Mouse (Mus musculus) monocyte, adult 59 days (primary cell): Measurements from ENCODE around the gene C5ar2. TPM values are rescaled to one million over a fixed set of nuclear protein-coding genes. Genes with fewer than 3 reads are reported as not detected.

Experiments used
- total RNA-seq, 2 experiments: library from RNA; stranded (reverse); gene quantifications; one replicate each; pipeline ENCODE4 v1.2.4; 2023

C5ar2 gene
- 1 to 10 TPM; 5.2 to 6.0 TPM for total RNA-seq

GRCm38 (mm10) chr7:16244067-16244466 is at the start of gene C5ar2:
C5ar2 (minus strand) TSS chr7:16244154.

GRCm38 (mm10) chr7:16286026-16286961 is 42.3 kb upstream of the C5ar2 start, which contains the start of gene Ccdc9:
Ccdc9 (minus strand) TSS chr7:16286795.

GRCm38 (mm10) chr7:16273081-16273765 is 29.3 kb upstream of the C5ar2 start, which contains the start of gene Inafm1:
Inafm1 (minus strand) TSS chr7:16273617.

GRCm38 (mm10) chr7:16259110-16259590 is 15.2 kb upstream of the C5ar2 start, which contains the start of gene C5ar1:
C5ar1 (minus strand) TSS chr7:16259540.

GRCm38 (mm10) chr7:16221582-16222272 is 22.2 kb downstream of the C5ar2 start, which contains the start of gene Dhx34:
Dhx34 (minus strand) TSS chr7:16222037.

Other genes starting within 250 kb of the C5ar2 start
- 10 to 100 TPM; 41.9 to 54.2 TPM for gene Bicra, start 196.2 kb downstream of the C5ar2 start, total RNA-seq
- under 1 TPM; 0.50 to 0.70 TPM for gene Zfp541, start 182.3 kb downstream of the C5ar2 start, total RNA-seq
- gene Napa, start 145.7 kb downstream of the C5ar2 start, total RNA-seq: 100 to 1,000 TPM; 224 to 251 TPM
- 10 to 100 TPM; 23.0 to 27.9 TPM for gene Kptn, start 124.3 kb downstream of the C5ar2 start, total RNA-seq
- under 1 TPM in 1 of 2 experiments, not detected in 1; 0.24 TPM for gene Slc8a2, start 114.3 kb downstream of the C5ar2 start, total RNA-seq
- gene Meis3, start 69.1 kb downstream of the C5ar2 start, total RNA-seq: 1 to 10 TPM; 5.1 to 6.4 TPM
- 10 to 100 TPM; 31.1 to 32.0 TPM for gene Dhx34, start 22.1 kb downstream of the C5ar2 start, total RNA-seq
- gene C5ar1, start 15.4 kb upstream of the C5ar2 start, total RNA-seq: 10 to 100 TPM; 80.1 to 84.6 TPM
- gene Inafm1, start 29.5 kb upstream of the C5ar2 start, total RNA-seq: 10 to 100 TPM; 22.5 to 23.4 TPM
- gene Ccdc9, start 42.6 kb upstream of the C5ar2 start, total RNA-seq: 100 to 1,000 TPM; 303 to 392 TPM
- gene Bbc3, start 64.2 kb upstream of the C5ar2 start, total RNA-seq: 100 to 1,000 TPM; 117 to 125 TPM
- 10 to 100 TPM; 24.3 to 30.5 TPM for gene Sae1, start 143.7 kb upstream of the C5ar2 start, total RNA-seq
- 10 to 100 TPM; 67.3 to 74.4 TPM for gene Zc3h4, start 156.8 kb upstream of the C5ar2 start, total RNA-seq
- 10 to 100 TPM; 36.2 to 52.9 TPM for gene Tmem160, start 208.6 kb upstream of the C5ar2 start, total RNA-seq
- gene Npas1, start 233.6 kb upstream of the C5ar2 start, total RNA-seq: not detected